Mouse (Mus musculus) ovary, adult 18-20 months (tissue): Measurements from ENCODE around the gene Smyd1.

Experiments
- DNase-seq: peaks from one replicate; pipeline ENCODE4 v3.0.0; 2022; ENCODE audit warnings: low spot score, mixed read lengths

Smyd1 gene

GRCm38 (mm10) chr6:71203674-71204073 is 118.4 kb downstream of the Smyd1 start:
- no peak for DNase-seq

GRCm38 (mm10) chr6:71201925-71202324 is 120.1 kb downstream of the Smyd1 start:
- no peak for DNase-seq

GRCm38 (mm10) chr6:71199612-71200011 is 122.4 kb downstream of the Smyd1 start, which contains the start of gene Fabp1:
TSS of gene Fabp1 (plus strand) at chr6:71199827.
- no peak for DNase-seq

- no peak for DNase-seq
Observed at GRCm38 (mm10) chr6:71197636-71198535, 124.1 kb downstream of the Smyd1 start.

- DNase-seq: no peak
Observed at GRCm38 (mm10) chr6:71196107-71196506, 125.9 kb downstream of the Smyd1 start.

GRCm38 (mm10) chr6:71193151-71193740 is 128.8 kb downstream of the Smyd1 start:
- DNase-seq: no peak

GRCm38 (mm10) chr6:71190501-71190900 is 131.5 kb downstream of the Smyd1 start:
- no peak for DNase-seq

GRCm38 (mm10) chr6:71189578-71189977 is 132.5 kb downstream of the Smyd1 start:
- no peak for DNase-seq

GRCm38 (mm10) chr6:71184941-71185604 is 137.0 kb downstream of the Smyd1 start:
- no peak for DNase-seq

GRCm38 (mm10) chr6:71180596-71180995 is 141.4 kb downstream of the Smyd1 start:
- DNase-seq: no peak

GRCm38 (mm10) chr6:71172812-71173580 is 149.0 kb downstream of the Smyd1 start:
- DNase-seq: no peak

- no peak for DNase-seq
Observed at GRCm38 (mm10) chr6:71166551-71167169, 155.4 kb downstream of the Smyd1 start.

GRCm38 (mm10) chr6:71164394-71164793 is 157.6 kb downstream of the Smyd1 start:
- no peak for DNase-seq
